Mouse (Mus musculus): ENCODE measurements at regions not wholly inside any gene's neighbourhood (a gene's known extent, or its start where the extent isn't known, plus 50 kb on each side); places are given as distances from the start of the nearest gene placed in this dataset.

GRCm38 (mm10) chr1:128835510-128835909 lies 243.4 kb upstream of the Cxcr4 start:
- TF ChIP-seq CTCF (conservative IDR thresholded peaks at IDR 0.05 in 1 of 2, IDR thresholded peaks at IDR 0.05 in 1 of 2; ENCODE audit: low read depth in 2 of 2, low read length in 2 of 2): no peak
- TF ChIP-seq TBP (conservative IDR thresholded peaks at IDR 0.05; ENCODE audit: low read depth, low read length): no peak

All from CH12.LX (cell line).